Comparison of ENCODE assay signal across 28 mouse cellular contexts in genomic region chr12:87229633-87230032, GRCm38 (mm10). TPM values are rescaled to one million over a fixed set of nuclear protein-coding genes. Genes with fewer than 3 reads are reported as not detected.
"Had no signal": no experiment of that assay in that cellular context is flagged by ENCODE, and none has a peak within 500 bp of the region (broad histone marks: within the 10 kb centered on the region; RNA-seq: fewer than 3 reads in every experiment).

No protein-coding gene starts in this region.

- H3K4me2 ChIP-seq: embryonic facial prominence, embryonic 12.5 days; embryonic facial prominence, embryonic 13.5 days; embryonic facial prominence, embryonic 15.5 days; forebrain, embryonic 12.5 days; forebrain, embryonic 13.5 days; forebrain, embryonic 15.5 days had no signal

- H3K9me3 ChIP-seq: embryonic facial prominence, embryonic 10.5 days; embryonic facial prominence, embryonic 12.5 days; embryonic facial prominence, embryonic 13.5 days; embryonic facial prominence, embryonic 15.5 days; forebrain, embryonic 10.5 days; forebrain, embryonic 12.5 days; forebrain, embryonic 13.5 days; forebrain, embryonic 15.5 days had no signal

- H3K4me1 ChIP-seq: embryonic facial prominence, embryonic 10.5 days; embryonic facial prominence, embryonic 12.5 days; embryonic facial prominence, embryonic 13.5 days; embryonic facial prominence, embryonic 15.5 days; forebrain, embryonic 10.5 days; forebrain, embryonic 12.5 days; forebrain, embryonic 13.5 days; forebrain, embryonic 15.5 days had no signal

- H3K36me3 ChIP-seq: embryonic facial prominence, embryonic 12.5 days; embryonic facial prominence, embryonic 13.5 days; embryonic facial prominence, embryonic 15.5 days; forebrain, embryonic 10.5 days; forebrain, embryonic 12.5 days; forebrain, embryonic 15.5 days had no signal

- H3K27me3 ChIP-seq: embryonic facial prominence, embryonic 12.5 days; embryonic facial prominence, embryonic 13.5 days; embryonic facial prominence, embryonic 15.5 days; forebrain, embryonic 12.5 days; forebrain, embryonic 13.5 days; forebrain, embryonic 15.5 days had no signal

- DNase-seq: cerebellum, adult 8-10 months; cerebellum, adult 9-10 months; cerebellum, adult 9-11 months; cerebellum, postnatal 10 days; cerebellum, postnatal 14 days; cerebellum, postnatal 36 days; embryo, embryonic 11 days; forebrain, postnatal 0 days; gastrocnemius, adult 2 months; gastrocnemius, postnatal 10 days; gastrocnemius, postnatal 14 days; gastrocnemius, postnatal 25 days; gastrocnemius, postnatal 36 days; heart, adult 18-20 months; heart, adult 2 months had no signal

- ATAC-seq: forebrain, embryonic 13.5 days; forebrain, embryonic 14.5 days; forebrain, embryonic 15.5 days; forebrain, embryonic 16.5 days; forebrain, postnatal 0 days had no signal

- H3K4me3 ChIP-seq: embryonic facial prominence, embryonic 10.5 days; embryonic facial prominence, embryonic 12.5 days; embryonic facial prominence, embryonic 13.5 days; embryonic facial prominence, embryonic 15.5 days; erythroblast, embryonic 14.5 days; forebrain, embryonic 10.5 days; forebrain, embryonic 12.5 days; forebrain, embryonic 13.5 days; forebrain, embryonic 15.5 days; gastrocnemius, adult 2 months; heart, adult 2 months had no signal

- H3K27ac ChIP-seq: embryonic facial prominence, embryonic 10.5 days; embryonic facial prominence, embryonic 12.5 days; embryonic facial prominence, embryonic 13.5 days; embryonic facial prominence, embryonic 15.5 days; forebrain, embryonic 10.5 days; forebrain, embryonic 12.5 days; forebrain, embryonic 13.5 days; forebrain, embryonic 15.5 days; gastrocnemius, adult 2 months; heart, adult 2 months had no signal

- H3K9ac ChIP-seq: embryonic facial prominence, embryonic 12.5 days; embryonic facial prominence, embryonic 13.5 days; embryonic facial prominence, embryonic 15.5 days; forebrain, embryonic 12.5 days; forebrain, embryonic 13.5 days; forebrain, embryonic 15.5 days; forebrain, postnatal 0 days had no signal

RNA-seq across cellular contexts. Expression of gene Noxred1, which starts 8.9 kb away (rescaled TPM):
- total RNA-seq: common myeloid progenitor, adult 5-6 weeks had no signal

RNA-seq across cellular contexts. Expression of gene Samd15, which starts 30.1 kb away (rescaled TPM):
- total RNA-seq: gastrocnemius, adult 2 months; gastrocnemius, adult 8-10 months; gastrocnemius, postnatal 25 days; gastrocnemius, postnatal 36 days; heart, adult 2 months had no signal
- polyA plus RNA-seq: erythroblast, embryonic 14.5 days had no signal
